Mouse (Mus musculus): ENCODE measurements around the gene Gm9758. TPM values are rescaled to one million over a fixed set of nuclear protein-coding genes. Genes with fewer than 3 reads are reported as not detected.
"Not testable (repeated sequence)": the region's sequence is repeated elsewhere in the genome, so short reads cannot be mapped to it uniquely, and the experiment has no call there.

Gm9758 gene
- not detected in 2 replicates for polyA plus RNA-seq (2015; fragmentation: Nextera tagmentation; extraction: Ambion mirVana)

DNA sequence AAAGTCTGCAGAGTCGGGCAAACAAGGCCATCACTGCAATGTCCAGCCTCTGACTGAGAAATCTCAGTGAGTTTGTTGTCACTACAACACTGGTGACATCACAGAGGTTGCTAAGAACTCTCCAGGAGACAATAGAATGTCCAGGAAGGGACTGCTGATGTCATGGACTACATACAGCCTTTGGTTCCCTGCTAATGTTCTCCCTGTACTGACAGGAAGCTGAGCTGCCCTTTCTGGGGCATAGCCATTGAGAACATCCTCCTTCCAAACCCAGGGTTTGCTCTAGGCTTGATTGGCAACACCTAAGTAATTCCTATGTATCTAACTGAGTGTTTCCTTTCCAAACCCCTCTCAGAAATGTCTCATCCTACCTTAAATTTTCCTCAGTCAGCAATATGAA, at the start of gene Gm9758:
Gene Gm9758, minus strand, starts transcription at position 101 of the 400 bp plus-strand sequence.
- H3K4me2 ChIP-seq (ENCODE audit: low read depth, low read length); H3K27me3 ChIP-seq (ENCODE audit: insufficient read depth, low read length); DNase-seq; H3K27ac ChIP-seq (ENCODE audit: low read depth); H3K36me3 ChIP-seq (replicated peaks; ENCODE audit: insufficient read depth, low read length); H3K4me3 ChIP-seq (ENCODE audit: low read depth, low read length); H3K9me3 ChIP-seq (ENCODE audit: low read length); H3K9ac ChIP-seq (replicated peaks); H3K4me1 ChIP-seq (ENCODE audit: insufficient read depth); ATAC-seq: not testable (repeated sequence)
- 40% methylated on average over 1 of the region's 1 CpGs for WGBS (ENCODE audit: insufficient replicate concordance)

DNA sequence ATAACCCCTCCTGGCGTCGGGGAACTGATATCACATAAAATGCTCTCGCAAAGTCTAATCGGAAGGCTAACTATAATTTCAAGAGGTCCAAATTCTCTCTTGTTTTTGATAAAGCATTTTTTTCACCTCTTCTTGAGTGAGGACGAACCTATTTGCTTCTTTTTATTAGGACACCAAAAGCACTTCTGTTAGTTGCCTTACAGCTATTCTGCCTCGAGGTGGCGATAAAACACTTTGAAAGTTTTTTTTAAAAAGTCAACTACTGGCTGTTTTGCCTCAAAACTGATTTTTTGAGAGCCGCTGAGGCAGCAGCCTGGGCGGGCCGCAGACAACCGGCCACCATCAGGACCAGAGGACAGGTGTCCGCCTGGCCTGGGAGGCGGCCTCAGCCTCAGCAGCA, 49.1 kb upstream of the Gm9758 start:
- H3K4me3 ChIP-seq (ENCODE audit: low read depth, low read length); H3K4me2 ChIP-seq (ENCODE audit: low read depth, low read length); H3K27me3 ChIP-seq (ENCODE audit: insufficient read depth, low read length); H3K27ac ChIP-seq (ENCODE audit: low read depth); DNase-seq; ATAC-seq; H3K9me3 ChIP-seq (ENCODE audit: low read length); H3K9ac ChIP-seq (replicated peaks); H3K4me1 ChIP-seq (ENCODE audit: insufficient read depth); H3K36me3 ChIP-seq (replicated peaks; ENCODE audit: insufficient read depth, low read length): not testable (repeated sequence)
- WGBS (ENCODE audit: insufficient replicate concordance): 69% methylated on average over 13 of the region's 13 CpGs
- TF ChIP-seq CTCF (IDR thresholded peaks at IDR 0.05; ENCODE audit: low read depth): 0 out of 2 replicates have a peak, but pooled peaks have one; percentile 4

DNA sequence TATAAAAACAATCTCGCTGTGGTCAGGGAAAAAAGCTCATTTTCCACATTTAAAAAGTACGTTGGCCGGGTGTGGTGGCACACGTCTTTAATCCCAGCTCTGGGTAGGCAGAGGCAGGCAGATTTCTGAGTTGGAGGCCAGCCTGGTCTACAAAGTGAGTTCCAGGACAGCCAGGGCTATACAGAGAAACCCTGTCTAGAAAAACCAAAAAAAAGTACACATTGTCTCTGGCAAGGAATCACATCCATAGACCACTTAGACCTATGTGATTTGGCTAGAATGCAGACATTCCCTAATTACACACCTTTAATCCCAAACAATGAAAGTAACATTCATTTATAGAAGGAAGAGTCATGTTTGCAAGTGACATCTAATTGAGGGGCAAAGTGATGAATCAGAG, 46.8 kb upstream of the Gm9758 start:
- H3K27me3 ChIP-seq (ENCODE audit: insufficient read depth, low read length); H3K9ac ChIP-seq (replicated peaks); H3K9me3 ChIP-seq (ENCODE audit: low read length); ATAC-seq; H3K4me1 ChIP-seq (ENCODE audit: insufficient read depth); H3K4me3 ChIP-seq (ENCODE audit: low read depth, low read length); H3K27ac ChIP-seq (ENCODE audit: low read depth); H3K4me2 ChIP-seq (ENCODE audit: low read depth, low read length); H3K36me3 ChIP-seq (replicated peaks; ENCODE audit: insufficient read depth, low read length); DNase-seq: not testable (repeated sequence)
- 67% methylated on average over 4 of the region's 4 CpGs for WGBS (ENCODE audit: insufficient replicate concordance)

DNA sequence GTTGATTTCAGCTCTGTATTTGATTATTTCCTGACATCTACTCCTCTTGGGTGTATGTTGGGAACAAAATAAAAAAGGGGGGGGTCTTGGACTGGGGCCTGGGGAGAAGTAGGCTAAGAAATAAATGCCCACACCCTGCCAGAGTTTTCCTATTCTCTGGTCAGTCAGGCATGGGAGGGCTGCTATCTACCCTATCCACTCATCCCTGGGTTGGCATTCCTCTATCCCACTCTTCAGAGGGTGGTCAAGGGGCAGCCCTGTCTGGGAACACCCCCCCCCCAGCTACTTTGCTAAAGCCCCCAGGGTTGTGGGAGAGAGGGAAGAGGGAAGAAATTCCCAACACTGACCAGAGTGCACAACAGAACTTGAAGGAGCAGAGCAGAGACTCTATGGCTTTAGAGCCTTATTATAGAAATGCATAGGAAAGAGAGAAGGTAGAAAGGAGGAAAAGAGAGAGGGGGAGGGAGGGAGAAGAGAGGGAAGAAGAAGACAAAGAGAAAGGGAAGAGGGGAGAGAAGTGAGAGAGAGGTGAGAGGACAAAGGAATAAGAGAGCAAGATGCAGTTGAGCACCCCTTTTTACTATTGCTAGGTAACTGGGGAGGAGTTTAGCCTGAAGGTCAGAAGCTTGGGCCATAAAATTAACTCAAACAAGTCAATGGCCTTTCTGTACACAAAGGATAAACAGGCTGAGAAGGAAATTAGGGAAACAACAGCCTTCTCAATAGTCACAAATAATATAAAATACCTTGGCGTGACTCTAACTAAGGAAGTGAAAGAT, 41.4 kb upstream of the Gm9758 start:
- H3K36me3 ChIP-seq (replicated peaks; ENCODE audit: insufficient read depth, low read length); H3K4me2 ChIP-seq (ENCODE audit: low read depth, low read length); H3K9me3 ChIP-seq (ENCODE audit: low read length); ATAC-seq; H3K27ac ChIP-seq (ENCODE audit: low read depth); H3K4me3 ChIP-seq (ENCODE audit: low read depth, low read length); H3K27me3 ChIP-seq (ENCODE audit: insufficient read depth, low read length); H3K9ac ChIP-seq (replicated peaks); H3K4me1 ChIP-seq (ENCODE audit: insufficient read depth); DNase-seq: not testable (repeated sequence)
- 85% methylated on average over 1 of the region's 1 CpGs for WGBS (ENCODE audit: insufficient replicate concordance)

DNA sequence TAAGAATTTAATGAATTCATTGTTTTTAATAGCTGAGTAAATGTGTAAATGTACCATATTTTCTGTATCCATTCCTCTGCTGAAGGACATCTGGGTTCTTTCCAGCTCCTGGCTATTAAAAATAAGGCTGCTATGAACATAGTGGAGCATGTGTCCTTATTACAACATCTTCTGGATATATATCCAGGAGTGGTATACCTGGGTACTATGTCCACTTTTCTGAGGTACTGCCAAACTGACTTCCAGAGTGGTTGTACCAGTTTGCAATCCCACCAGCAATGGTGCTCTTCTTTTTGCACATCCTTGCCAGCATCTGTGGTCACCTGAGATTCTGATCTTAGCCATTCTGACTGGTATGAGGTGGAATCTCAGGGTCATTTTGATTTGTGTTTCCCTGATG, 38.9 kb upstream of the Gm9758 start:
- not testable (repeated sequence) for H3K9ac ChIP-seq (replicated peaks); H3K4me3 ChIP-seq (ENCODE audit: low read depth, low read length); H3K36me3 ChIP-seq (replicated peaks; ENCODE audit: insufficient read depth, low read length); H3K4me2 ChIP-seq (ENCODE audit: low read depth, low read length); H3K4me1 ChIP-seq (ENCODE audit: insufficient read depth); H3K27me3 ChIP-seq (ENCODE audit: insufficient read depth, low read length); H3K27ac ChIP-seq (ENCODE audit: low read depth); ATAC-seq; H3K9me3 ChIP-seq (ENCODE audit: low read length); DNase-seq

DNA sequence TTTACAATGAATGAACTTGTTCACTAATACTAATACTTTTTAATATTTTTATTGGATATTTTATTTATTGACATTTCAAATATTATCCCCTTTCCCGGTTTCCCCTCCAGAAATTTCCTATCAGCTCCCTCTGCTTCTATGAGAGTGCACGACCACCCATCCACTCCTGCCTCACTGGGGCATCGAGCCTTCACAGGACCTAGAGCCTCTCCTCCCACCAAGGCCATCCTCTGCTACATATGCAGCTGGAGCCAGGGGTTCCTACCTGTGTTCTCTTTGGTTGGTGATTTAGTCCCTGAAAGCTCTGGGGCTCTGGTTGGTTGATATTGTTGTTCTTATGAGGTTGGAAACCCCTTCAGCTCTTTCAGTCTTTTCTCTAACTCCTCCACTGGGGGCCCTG, 38.0 kb upstream of the Gm9758 start:
- H3K27me3 ChIP-seq (ENCODE audit: insufficient read depth, low read length); ATAC-seq; H3K36me3 ChIP-seq (replicated peaks; ENCODE audit: insufficient read depth, low read length); H3K4me2 ChIP-seq (ENCODE audit: low read depth, low read length); H3K27ac ChIP-seq (ENCODE audit: low read depth); H3K4me1 ChIP-seq (ENCODE audit: insufficient read depth); H3K4me3 ChIP-seq (ENCODE audit: low read depth, low read length); DNase-seq; H3K9ac ChIP-seq (replicated peaks); H3K9me3 ChIP-seq (ENCODE audit: low read length): not testable (repeated sequence)
- WGBS (ENCODE audit: insufficient replicate concordance): 53% methylated on average over 3 of the region's 3 CpGs

DNA sequence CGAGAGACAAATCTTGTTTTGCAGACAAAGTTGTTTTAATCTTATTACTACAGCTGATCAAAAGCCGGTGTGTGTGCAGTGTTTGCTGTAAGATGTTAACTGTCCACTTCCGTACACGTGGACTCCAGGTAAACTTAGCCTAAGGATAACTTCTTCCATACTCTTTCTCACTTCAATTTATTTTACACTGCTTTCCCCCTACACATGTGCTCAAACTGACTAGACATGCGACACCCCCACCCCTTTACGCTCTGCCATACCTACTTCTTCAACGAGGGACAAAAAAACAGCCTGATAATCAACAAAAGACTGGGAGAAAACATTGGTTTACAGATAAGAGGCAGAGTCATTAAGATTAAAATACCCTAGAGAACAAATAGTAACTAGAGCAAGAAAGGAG, 37.1 kb upstream of the Gm9758 start:
- ATAC-seq: peak; percentile 48
- 61% methylated on average over 7 of the region's 7 CpGs for WGBS (ENCODE audit: insufficient replicate concordance)
- DNase-seq: not testable (repeated sequence)

DNA sequence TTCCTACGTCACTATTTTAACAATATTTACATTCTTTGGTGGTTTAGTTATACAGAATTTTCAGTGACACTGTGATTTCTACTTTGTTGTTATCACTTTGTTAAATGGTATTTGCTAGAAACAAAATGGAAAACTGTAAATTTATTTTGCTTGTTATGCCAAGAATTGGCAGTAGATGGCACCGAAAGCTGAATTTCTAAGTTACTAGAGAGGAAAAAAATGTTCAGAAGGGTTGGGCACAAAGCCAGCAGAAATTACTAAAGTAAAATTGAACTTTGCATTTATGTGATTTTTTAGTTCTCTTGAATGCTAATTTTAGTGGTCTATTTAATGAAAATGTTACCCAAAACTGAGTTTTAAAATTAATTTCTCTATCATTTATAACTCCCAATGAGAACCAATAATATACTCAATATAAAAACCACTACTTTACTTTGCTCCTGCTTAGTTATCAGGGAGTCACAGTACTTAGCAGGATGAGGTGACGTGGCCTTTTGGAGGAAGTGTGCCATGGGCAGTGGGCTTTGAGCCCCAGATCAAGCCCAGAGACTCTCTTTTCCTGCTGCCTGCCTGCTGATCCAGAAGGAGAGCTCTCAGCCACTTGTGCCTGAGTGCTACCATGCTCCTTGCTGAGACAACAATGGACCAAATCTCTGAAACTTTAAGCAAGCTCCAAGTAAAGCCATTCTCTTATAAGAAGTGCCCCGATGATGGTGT, 32.9 kb upstream of the Gm9758 start:
- WGBS (ENCODE audit: insufficient replicate concordance): 49% methylated on average over 4 of the region's 4 CpGs
- not testable (repeated sequence) for H3K9me3 ChIP-seq (ENCODE audit: low read length); H3K4me1 ChIP-seq (ENCODE audit: insufficient read depth); H3K4me3 ChIP-seq (ENCODE audit: low read depth, low read length); H3K27me3 ChIP-seq (ENCODE audit: insufficient read depth, low read length); H3K9ac ChIP-seq (replicated peaks); H3K27ac ChIP-seq (ENCODE audit: low read depth); H3K36me3 ChIP-seq (replicated peaks; ENCODE audit: insufficient read depth, low read length); ATAC-seq; H3K4me2 ChIP-seq (ENCODE audit: low read depth, low read length); DNase-seq

More for the DNA sequence above, 37.1 kb upstream of the Gm9758 start:
- not testable (repeated sequence) for H3K9ac ChIP-seq (replicated peaks); H3K4me2 ChIP-seq (ENCODE audit: low read depth, low read length); H3K4me3 ChIP-seq (ENCODE audit: low read depth, low read length); H3K27ac ChIP-seq (ENCODE audit: low read depth); H3K27me3 ChIP-seq (ENCODE audit: insufficient read depth, low read length); H3K4me1 ChIP-seq (ENCODE audit: insufficient read depth); H3K9me3 ChIP-seq (ENCODE audit: low read length); H3K36me3 ChIP-seq (replicated peaks; ENCODE audit: insufficient read depth, low read length)

DNA sequence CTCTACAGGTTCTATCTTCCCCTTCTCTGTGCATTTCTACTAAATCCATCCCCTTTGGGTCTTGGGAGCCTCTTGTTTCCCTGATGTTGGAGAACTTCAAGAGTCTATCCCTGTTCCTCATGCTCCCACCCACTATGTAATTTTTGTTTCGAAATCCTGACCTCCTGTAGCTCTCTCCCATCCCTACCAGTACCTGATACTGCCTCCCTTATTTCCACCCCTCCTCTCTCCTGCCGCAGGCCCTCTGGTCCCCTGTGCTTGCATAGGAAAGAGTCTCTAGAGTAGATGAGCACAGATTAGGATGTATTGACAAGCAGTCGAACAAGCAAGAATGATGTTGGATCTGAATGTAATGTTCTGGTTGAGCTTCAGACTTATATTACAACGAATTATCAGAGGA, 30.8 kb upstream of the Gm9758 start:
- H3K4me3 ChIP-seq (ENCODE audit: low read depth, low read length); H3K36me3 ChIP-seq (replicated peaks; ENCODE audit: insufficient read depth, low read length); H3K4me1 ChIP-seq (ENCODE audit: insufficient read depth); ATAC-seq; DNase-seq; H3K9ac ChIP-seq (replicated peaks); H3K27me3 ChIP-seq (ENCODE audit: insufficient read depth, low read length); H3K4me2 ChIP-seq (ENCODE audit: low read depth, low read length); H3K9me3 ChIP-seq (ENCODE audit: low read length); H3K27ac ChIP-seq (ENCODE audit: low read depth): not testable (repeated sequence)
- WGBS (ENCODE audit: insufficient replicate concordance): 42% methylated on average over 4 of the region's 4 CpGs
